Mouse (Mus musculus) B cell, adult 2 months (primary cell): ENCODE measurements around the gene Hist1h2be.
"Not testable (repeated sequence)": the region's sequence is repeated elsewhere in the genome, so short reads cannot be mapped to it uniquely, and the experiment has no call there.

ENCODE experiments used
- DNase-seq, 2 experiments: peaks; one replicate each; pipeline ENCODE4 v3.0.0; 2022

The Hist1h2be gene

GRCm38 (mm10) chr13:23591886-23592285 lies 29.0 kb downstream of the Hist1h2be start:
- DNase-seq: not testable (repeated sequence)

GRCm38 (mm10) chr13:23591206-23591605 lies 29.7 kb downstream of the Hist1h2be start:
- no peak for DNase-seq

- DNase-seq: no peak
These were observed 34.0 kb downstream of the Hist1h2be start for GRCm38 (mm10) chr13:23586940-23587225.

GRCm38 (mm10) chr13:23586099-23586939 lies 34.6 kb downstream of the Hist1h2be start:
- peak; percentile 36 for DNase-seq

- peak; percentile 83 for DNase-seq
These were observed 35.4 kb downstream of the Hist1h2be start for GRCm38 (mm10) chr13:23585442-23586098.

- peak; percentile 84 to 85 for DNase-seq
These were observed 35.9 kb downstream of the Hist1h2be start for GRCm38 (mm10) chr13:23585029-23585441.

- peak in 1 of 2 experiments; percentile 31 for DNase-seq
These were observed 36.6 kb downstream of the Hist1h2be start for GRCm38 (mm10) chr13:23584331-23584730.

GRCm38 (mm10) chr13:23583387-23584068 lies 37.4 kb downstream of the Hist1h2be start:
- no peak for DNase-seq

GRCm38 (mm10) chr13:23582219-23583056 lies 38.5 kb downstream of the Hist1h2be start:
- no peak for DNase-seq

- peak; percentile 97 for DNase-seq
These were observed 39.3 kb downstream of the Hist1h2be start, which contains the start of gene Hist1h4d for GRCm38 (mm10) chr13:23581408-23582218. Hist1h4d (plus strand) TSS chr13:23581598.

GRCm38 (mm10) chr13:23577835-23578234 lies 43.1 kb downstream of the Hist1h2be start:
- DNase-seq: no peak

GRCm38 (mm10) chr13:23576906-23577639 lies 43.9 kb downstream of the Hist1h2be start:
- DNase-seq: no peak

GRCm38 (mm10) chr13:23576351-23576881 lies 44.5 kb downstream of the Hist1h2be start:
- DNase-seq: no peak

- DNase-seq: peak in 1 of 2 experiments; percentile 38
These were observed 45.0 kb downstream of the Hist1h2be start for GRCm38 (mm10) chr13:23575864-23576313.

- peak; percentile 74 to 77 for DNase-seq
These were observed 45.6 kb downstream of the Hist1h2be start, which contains the start of gene Hist1h3d for GRCm38 (mm10) chr13:23575271-23575851. Hist1h3d (plus strand) TSS chr13:23575763.

GRCm38 (mm10) chr13:23574546-23575170 lies 46.3 kb downstream of the Hist1h2be start:
- DNase-seq: peak; percentile 51 to 54

GRCm38 (mm10) chr13:23573898-23574524 lies 46.9 kb downstream of the Hist1h2be start, which contains the start of the genes Hist1h2bf and Hist1h2ad:
Hist1h2bf (minus strand) TSS chr13:23574196.
Hist1h2ad (plus strand) TSS chr13:23574381.
- DNase-seq: peak; percentile 86 to 88

GRCm38 (mm10) chr13:23573034-23573897 lies 47.7 kb downstream of the Hist1h2be start:
- DNase-seq: peak; percentile 35 to 42
